Mouse (Mus musculus): ENCODE data around the gene Lonrf2.

- no peak for TF ChIP-seq EP300 (IDR thresholded peaks at IDR 0.05)
- no peak for TF ChIP-seq CTCF (IDR thresholded peaks at IDR 0.05)
These were observed 37.4 kb upstream of the Lonrf2 start for GRCm38 (mm10) chr1:38873911-38874310.

Data from lung, postnatal 0 days (tissue).